In the genomic region with DNA sequence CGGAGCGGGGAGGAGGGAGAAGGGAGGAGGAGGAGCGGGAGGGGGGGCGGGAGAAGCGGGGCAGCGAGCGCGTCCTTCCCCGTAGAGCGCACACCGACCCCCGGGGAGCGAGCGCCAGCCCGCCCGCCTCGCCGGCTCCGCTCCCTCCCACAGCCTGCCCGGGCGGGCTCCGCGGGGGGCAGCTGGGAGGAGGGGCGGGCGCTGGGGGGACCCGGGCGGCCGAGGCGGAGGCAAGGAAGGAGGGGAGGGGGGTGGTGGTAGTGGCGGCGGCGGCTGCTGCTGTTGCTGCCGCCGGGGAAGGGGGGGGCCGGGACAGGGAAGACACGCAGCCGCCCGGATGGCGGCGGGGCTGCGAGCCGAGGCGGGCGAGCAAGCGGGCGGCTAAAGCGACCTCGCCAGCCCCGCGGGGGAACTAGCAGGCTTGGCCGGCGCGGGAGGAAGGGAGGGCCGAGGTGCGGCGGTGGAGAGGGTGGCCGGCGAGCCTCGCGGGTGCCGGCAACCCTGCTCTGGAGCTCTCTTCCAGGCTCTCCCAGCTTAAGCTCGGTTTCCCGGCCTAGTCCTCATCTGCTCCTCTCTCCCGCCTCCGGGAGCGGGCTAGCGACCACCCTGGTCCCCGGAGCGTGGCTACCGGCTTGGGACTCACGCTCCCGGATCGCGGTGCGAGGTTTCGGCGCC, we compare ENCODE assay signal across 8 mouse cellular contexts. TPM values are rescaled to one million over a fixed set of nuclear protein-coding genes. Genes with fewer than 3 reads are reported as not detected.
DNase-seq lines count a peak whose midpoint lies in the region; ATAC-seq and TF ChIP-seq lines count a peak whose summit lies in the region.

No protein-coding gene starts in this region.

- no peak for TF ChIP-seq CTCF in ES-Bruce4 (IDR thresholded peaks at IDR 0.05; ENCODE audit: low read depth, low read length)

- peaks cover 2% of the 10 kb centered on the region for H3K4me1 ChIP-seq in ES-Bruce4 (ENCODE audit: control insufficient read depth, insufficient read depth, low read length)

- no peaks in the 10 kb centered on the region for H3K9me3 ChIP-seq in ES-Bruce4 (replicated peaks; ENCODE audit: control insufficient read depth, insufficient read depth, low read length, poor library complexity, severe bottlenecking)

- under 1% methylated on average over 43 of the region's 77 CpGs for WGBS in macrophage (ENCODE audit: missing documents)

- H3K27ac ChIP-seq in ES-Bruce4 (ENCODE audit: insufficient read depth, low read length) (peak overlapping the region; percentile 77), macrophage (peak overlapping the region; percentile 75)

- H3K27me3 ChIP-seq in ES-Bruce4 (ENCODE audit: control insufficient read depth, insufficient read depth, low read length, poor library complexity, severe bottlenecking): no peaks in the 10 kb centered on the region

- peak; percentile 83 to 90 for DNase-seq in adrenal gland, postnatal 36 days
- peak; percentile 83 to 87 for DNase-seq in heart, postnatal 10 days
- DNase-seq in kidney, postnatal 36 days: peak; percentile 84 to 91
- peak; percentile 68 for DNase-seq in right cerebral cortex, postnatal 14 days

- intact Hi-C loops in heart, postnatal 10 days (cut with DNase I): loop anchor here (10.0 kb wide), 1 partner anchor 237 kb away; a partner anchor contains a TSS

- peak overlapping the region; percentile 90 for H3K4me3 ChIP-seq in ES-Bruce4 (ENCODE audit: low read depth, low read length)
- peak overlapping the region; percentile 60 for H3K4me3 ChIP-seq in macrophage (ENCODE audit: inconsistent target)

- ATAC-seq in erythroblast, adult 5-6 weeks (replicated peaks; ENCODE audit: low FRiP score, poor library complexity, severe bottlenecking): peak; percentile 5; the same call in 1 of the 2 replicates
- no peak for ATAC-seq in megakaryocyte progenitor cell, adult 5-6 weeks (replicated peaks; ENCODE audit: poor library complexity)

- H3K36me3 ChIP-seq in ES-Bruce4 (ENCODE audit: control insufficient read depth, insufficient read depth, low read length, poor library complexity, severe bottlenecking): peaks cover 14% of the 10 kb centered on the region
- peaks cover 22% of the 10 kb centered on the region; the same call in 1 of the 2 replicates for H3K36me3 ChIP-seq in macrophage (ENCODE audit: inconsistent target)

- peak overlapping the region; percentile 100 for H3K9ac ChIP-seq in ES-Bruce4 (ENCODE audit: low read depth, poor library complexity, severe bottlenecking)

- peaks cover 19% of the 10 kb centered on the region for H3K79me2 ChIP-seq in macrophage (ENCODE audit: inconsistent target)

- no peak for TF ChIP-seq POLR2A in ES-Bruce4 (IDR thresholded peaks at IDR 0.05; ENCODE audit: insufficient read depth, low read length)

- no peak for TF ChIP-seq EP300 in ES-Bruce4 (IDR thresholded peaks at IDR 0.05; ENCODE audit: insufficient read depth, low read depth, low read length)

RNA-seq across cellular contexts. Expression of a gene that starts 1.5 kb away (rescaled TPM):
- polyA plus RNA-seq in ES-Bruce4 (2011; ENCODE audit: insufficient read depth, insufficient read length, low read depth, missing spikeins) (81.7 and 82.0 TPM in 2 replicates), macrophage (2018) (44.6 to 66.0 TPM (median 62.1 TPM) in 3 replicates)
- total RNA-seq in adrenal gland, postnatal 36 days (2021): 100 to 1,000 TPM; 101 to 103 TPM
- total RNA-seq in erythroblast, adult 5-6 weeks (2015; ENCODE audit: low replicate concordance): 19.0 and 22.8 TPM in 2 replicates
- 119 and 258 TPM in 2 replicates for total RNA-seq in erythroblast, adult 5-6 weeks (2017; ENCODE audit: low replicate concordance)
- 10 to 100 TPM; 78.3 to 80.9 TPM for total RNA-seq in heart, postnatal 10 days (2021)
- total RNA-seq in macrophage (2018; cell fraction: chromatin; rRNA removed): 100 to 1,000 TPM in 17 of 26 experiments, 10 to 100 TPM in 9; 61.9 to 319 (median 115) TPM
- total RNA-seq in macrophage (2018; cell fraction: cytosol; rRNA removed): 10 to 100 TPM; 34.6 to 66.8 (median 49.1) TPM
- 100 to 1,000 TPM in 1 of 26 experiments, 10 to 100 TPM in 25; 46.9 to 110 (median 73.5) TPM for total RNA-seq in macrophage (2018; cell fraction: nucleus; rRNA removed)
- total RNA-seq in megakaryocyte progenitor cell, adult 5-6 weeks (2015): 31.7 and 34.1 TPM in 2 replicates
- total RNA-seq in megakaryocyte progenitor cell, adult 5-6 weeks (2017): 131 and 155 TPM in 2 replicates

RNA-seq across cellular contexts. Expression of a gene that starts 21.6 kb away (rescaled TPM):
- polyA plus RNA-seq in ES-Bruce4 (2011; ENCODE audit: insufficient read depth, insufficient read length, low read depth, missing spikeins): 44.3 and 50.3 TPM in 2 replicates
- total RNA-seq in adrenal gland, postnatal 36 days (2021): 10 to 100 TPM; 51.6 to 54.2 TPM
- 6.3 and 10.4 TPM in 2 replicates for total RNA-seq in erythroblast, adult 5-6 weeks (2015; ENCODE audit: low replicate concordance)
- 5.7 and 9.3 TPM in 2 replicates for total RNA-seq in erythroblast, adult 5-6 weeks (2017; ENCODE audit: low replicate concordance)
- 10 to 100 TPM; 34.1 to 38.3 TPM for total RNA-seq in heart, postnatal 10 days (2021)
- total RNA-seq in macrophage (2018; cell fraction: chromatin; rRNA removed): 10 to 100 TPM; 14.4 to 80.8 (median 50.6) TPM
- total RNA-seq in macrophage (2018; cell fraction: cytosol; rRNA removed): 10 to 100 TPM; 26.2 to 49.2 (median 39.8) TPM
- 10 to 100 TPM; 27.4 to 81.9 (median 56.8) TPM for total RNA-seq in macrophage (2018; cell fraction: nucleus; rRNA removed)
- polyA plus RNA-seq in macrophage (2018): 14.9 to 36.0 TPM (median 29.4 TPM) in 3 replicates
- 19.0 and 19.1 TPM in 2 replicates for total RNA-seq in megakaryocyte progenitor cell, adult 5-6 weeks (2015)
- 19.5 and 25.6 TPM in 2 replicates for total RNA-seq in megakaryocyte progenitor cell, adult 5-6 weeks (2017)

RNA-seq across cellular contexts. Expression of a gene that starts 33.3 kb away (rescaled TPM):
- polyA plus RNA-seq in ES-Bruce4 (2011; ENCODE audit: insufficient read depth, insufficient read length, low read depth, missing spikeins) (19.7 and 20.0 TPM in 2 replicates), macrophage (2018) (30.1 to 47.5 TPM (median 30.9 TPM) in 3 replicates)
- 10 to 100 TPM; 47.3 to 60.4 TPM for total RNA-seq in adrenal gland, postnatal 36 days (2021)
- total RNA-seq in erythroblast, adult 5-6 weeks (2015; ENCODE audit: low replicate concordance): 15.9 and 17.1 TPM in 2 replicates
- 17.0 and 28.0 TPM in 2 replicates for total RNA-seq in erythroblast, adult 5-6 weeks (2017; ENCODE audit: low replicate concordance)
- total RNA-seq in heart, postnatal 10 days (2021): 10 to 100 TPM; 29.0 to 31.1 TPM
- total RNA-seq in macrophage (2018; cell fraction: chromatin; rRNA removed): 10 to 100 TPM in 25 of 26 experiments, 1 to 10 TPM in 1; 6.5 to 31.2 (median 20.5) TPM
- 10 to 100 TPM; 30.1 to 49.7 (median 43.3) TPM for total RNA-seq in macrophage (2018; cell fraction: cytosol; rRNA removed)
- 10 to 100 TPM; 18.7 to 61.6 (median 41.7) TPM for total RNA-seq in macrophage (2018; cell fraction: nucleus; rRNA removed)
- total RNA-seq in megakaryocyte progenitor cell, adult 5-6 weeks (2015): 15.3 and 16.3 TPM in 2 replicates
- 21.4 and 24.8 TPM in 2 replicates for total RNA-seq in megakaryocyte progenitor cell, adult 5-6 weeks (2017)

RNA-seq across cellular contexts. Expression of a gene that starts 48.0 kb away (rescaled TPM):
- 0.48 and 0.53 TPM in 2 replicates for polyA plus RNA-seq in ES-Bruce4 (2011; ENCODE audit: insufficient read depth, insufficient read length, low read depth, missing spikeins)
- total RNA-seq in adrenal gland, postnatal 36 days (2021): 1 to 10 TPM in 1 of 2 experiments, under 1 TPM in 1; 0.56 to 1.8 TPM
- 4,977 and 5,433 TPM in 2 replicates for total RNA-seq in erythroblast, adult 5-6 weeks (2015; ENCODE audit: low replicate concordance)
- 6,454 and 7,565 TPM in 2 replicates for total RNA-seq in erythroblast, adult 5-6 weeks (2017; ENCODE audit: low replicate concordance)
- 10 to 100 TPM in 1 of 2 experiments, 1 to 10 TPM in 1; 3.5 to 13.0 TPM for total RNA-seq in heart, postnatal 10 days (2021)
- total RNA-seq in macrophage (2018; cell fraction: chromatin; rRNA removed): not detected
- not detected for total RNA-seq in macrophage (2018; cell fraction: cytosol; rRNA removed)
- total RNA-seq in macrophage (2018; cell fraction: nucleus; rRNA removed): not detected
- polyA plus RNA-seq in macrophage (2018): not detected in 3 replicates
- 1.1 and 2.0 TPM in 2 replicates for total RNA-seq in megakaryocyte progenitor cell, adult 5-6 weeks (2015)
- 0.61 and 0.62 TPM in 2 replicates for total RNA-seq in megakaryocyte progenitor cell, adult 5-6 weeks (2017)

RNA-seq across cellular contexts. Expression of a gene that starts 49.5 kb away (rescaled TPM):
- polyA plus RNA-seq in ES-Bruce4 (2011; ENCODE audit: insufficient read depth, insufficient read length, low read depth, missing spikeins): 0.70 and 2.3 TPM in 2 replicates
- under 1 TPM; 0.10 to 0.30 TPM for total RNA-seq in adrenal gland, postnatal 36 days (2021)
- total RNA-seq in erythroblast, adult 5-6 weeks (2015; ENCODE audit: low replicate concordance): not detected in 2 replicates
- total RNA-seq in erythroblast, adult 5-6 weeks (2017; ENCODE audit: low replicate concordance): not detected in 2 replicates
- total RNA-seq in heart, postnatal 10 days (2021): under 1 TPM; 0.52 to 0.69 TPM
- total RNA-seq in macrophage (2018; cell fraction: chromatin; rRNA removed): not detected
- total RNA-seq in macrophage (2018; cell fraction: cytosol; rRNA removed): under 1 TPM in 2 of 26 experiments, not detected in 24; 0.04 to 0.09 TPM
- not detected for total RNA-seq in macrophage (2018; cell fraction: nucleus; rRNA removed)
- polyA plus RNA-seq in macrophage (2018): not detected in 3 replicates
- total RNA-seq in megakaryocyte progenitor cell, adult 5-6 weeks (2015): 1.5 and 2.0 TPM in 2 replicates
- 0.54 and 0.58 TPM in 2 replicates for total RNA-seq in megakaryocyte progenitor cell, adult 5-6 weeks (2017)
